Mouse (Mus musculus) spleen, adult 2 months (tissue): ENCODE data around the gene Rgs1.

Source experiments
- CTCF ChIP-seq: fragments of 200-500 bp; IDR thresholded peaks from 2 replicates; pipeline ENCODE4 v1.5.1; 2011; ENCODE audit warnings: mild to moderate bottlenecking, inconsistent platforms; ENCODE audit not compliant: insufficient read depth, insufficient read length, insufficient replicate concordance; ENCODE audit errors: extremely low read depth
- POLR2A ChIP-seq: fragments of 200-500 bp; IDR thresholded peaks from 2 replicates; pipeline ENCODE4 v1.6.1; 2011; ENCODE audit warnings: low read depth, low read length, inconsistent platforms

DNA sequence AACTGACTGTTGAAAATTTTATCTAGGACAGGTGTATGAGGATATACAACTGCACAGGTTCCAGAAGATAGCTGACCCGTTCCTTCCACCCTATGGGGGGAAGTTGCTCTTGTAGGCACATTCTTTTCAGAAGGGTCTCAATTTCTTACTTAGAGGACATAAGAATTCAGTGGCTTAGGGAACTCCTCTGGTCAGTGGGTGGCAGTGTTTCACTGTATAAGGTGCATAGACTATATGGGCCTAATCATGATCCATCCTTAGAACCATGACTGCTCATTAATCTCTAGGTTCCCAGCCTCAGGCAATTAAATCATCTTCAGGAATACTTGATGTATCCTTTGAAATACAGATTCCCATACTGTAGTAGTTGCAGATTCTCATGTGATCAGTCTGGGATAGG, 5.5 kb downstream of the Rgs1 start:
- TF ChIP-seq CTCF (no peak), POLR2A (no peak)
